Mouse (Mus musculus): ENCODE measurements around the gene Gm38393. TPM values are rescaled to one million over a fixed set of nuclear protein-coding genes. Genes with fewer than 3 reads are reported as not detected.

Gene Gm38393
- 0.32 and 0.44 TPM in 2 replicates for polyA plus RNA-seq (2012; rRNA removed)

DNA sequence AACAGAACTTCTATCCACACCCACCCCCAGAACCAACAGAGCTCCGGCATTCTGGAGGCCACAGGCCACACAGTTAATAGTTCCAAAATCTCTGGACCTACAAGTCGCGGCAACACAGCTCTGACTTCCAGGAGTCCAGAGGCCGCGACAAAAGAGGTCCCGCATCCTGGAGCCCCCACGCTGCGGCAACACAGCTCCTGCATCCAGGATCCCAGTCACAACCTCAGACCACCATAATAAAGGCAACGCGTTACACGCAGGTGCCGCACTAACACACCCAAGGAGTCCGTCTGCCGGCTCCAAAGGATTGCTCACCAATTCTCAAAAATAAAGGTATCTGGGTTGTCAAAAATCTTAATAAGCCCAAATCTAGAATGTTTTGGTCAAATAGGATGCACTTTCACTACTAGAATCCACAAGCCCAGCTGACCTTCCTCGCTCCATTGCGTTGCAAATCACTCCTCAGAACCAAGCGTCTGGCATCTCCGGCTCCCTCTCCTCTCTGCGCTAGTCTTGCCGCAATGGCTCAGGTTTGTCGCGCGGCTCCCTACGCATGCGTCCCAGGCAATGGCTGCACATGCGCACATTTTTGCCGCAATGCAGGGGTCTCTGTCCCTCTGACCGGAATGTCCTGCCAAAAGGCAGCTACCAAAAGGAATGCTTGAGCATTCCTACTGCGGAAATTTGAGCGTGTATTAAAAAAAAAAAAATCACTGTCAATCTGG is at the start of gene Gm38393, which contains the start of gene Snurf:
Gene Gm38393, minus strand, starts transcription at position 459 of the 725 bp plus-strand sequence.
Gene Snurf, minus strand, starts transcription at position 444 of the 725 bp plus-strand sequence.

Other genes with a start within 250 kb of the Gm38393 start
- not detected in 2 replicates for gene Snurf, start within 50 bp of the Gm38393 start, polyA plus RNA-seq (2012; rRNA removed)
- 3.9 and 4.1 TPM in 2 replicates for gene Snrpn, start 135.2 kb upstream of the Gm38393 start, polyA plus RNA-seq (2012; rRNA removed)

Data from liver, embryonic 18 days (tissue).